Mouse (Mus musculus): ENCODE results near the gene Ccdc39. TPM values are rescaled to one million over a fixed set of nuclear protein-coding genes. Genes with fewer than 3 reads are reported as not detected.

Gene Ccdc39
- polyA plus RNA-seq, 1 experiment from 2014 or later, result 7.6 TPM

DNA sequence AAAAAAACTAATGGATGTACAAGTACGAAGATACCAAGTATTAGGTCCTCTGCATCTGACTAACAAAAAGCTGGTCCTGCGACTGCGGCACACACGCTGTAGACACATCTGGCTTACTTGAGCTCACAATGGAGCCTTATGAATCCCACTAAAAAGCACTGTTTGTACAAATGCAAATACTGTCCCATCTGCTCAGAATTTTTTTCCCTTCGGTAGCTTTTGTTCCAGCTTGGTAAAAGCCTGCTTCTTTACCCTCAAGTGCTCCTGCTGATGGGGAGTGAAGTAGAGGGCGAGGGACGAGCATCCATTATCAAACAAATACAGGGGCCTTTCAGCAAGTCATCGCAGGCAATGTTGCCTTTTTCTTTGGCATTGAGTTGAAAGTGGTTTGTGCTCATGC is 29.3 kb upstream of the Ccdc39 start:
- no peak for ATAC-seq (ENCODE audit: insufficient read depth, low FRiP score, low TSS enrichment)

DNA sequence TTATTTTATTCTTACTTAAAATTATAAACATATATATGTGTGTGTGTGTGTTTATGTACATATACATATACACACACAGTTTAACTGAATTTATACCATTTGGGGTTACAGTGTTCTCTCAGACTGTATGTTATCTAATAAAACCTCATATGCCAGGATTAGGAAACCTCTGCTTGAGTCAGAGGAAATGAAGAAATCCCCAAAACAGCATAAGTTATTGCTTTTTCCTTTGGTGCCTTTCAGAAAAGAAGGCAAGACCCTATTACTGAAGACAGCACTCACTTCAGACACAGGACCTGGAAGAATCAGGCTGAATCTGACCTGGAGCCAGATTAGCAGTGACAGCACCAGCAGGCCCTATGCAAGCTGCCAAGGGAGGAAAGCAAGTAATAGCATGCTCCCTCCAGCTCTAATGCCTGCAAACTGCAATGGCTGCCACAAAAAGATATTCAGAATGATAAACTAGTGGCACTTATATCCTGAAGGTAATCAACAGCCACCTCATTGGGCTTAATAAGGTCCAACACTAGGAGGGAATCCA is 20.0 kb upstream of the Ccdc39 start:
- H3K4me3 ChIP-seq (ENCODE audit: low read depth, low read length), result no peak overlapping the region
- H3K36me3 ChIP-seq (ENCODE audit: control insufficient read depth, insufficient read depth, low read length), result no peaks in the 10 kb centered on the region
- no peak overlapping the region for H3K9ac ChIP-seq (ENCODE audit: low read length)
- DNase-seq (ENCODE audit: low spot score), result no peak
- H3K27me3 ChIP-seq (ENCODE audit: control insufficient read depth, insufficient read depth, low read length), result no peaks in the 10 kb centered on the region
- no peak overlapping the region for H3K27ac ChIP-seq (ENCODE audit: low read depth, low read length)
- no peaks in the 10 kb centered on the region for H3K9me3 ChIP-seq (ENCODE audit: control insufficient read depth, low read length)
- no peaks in the 10 kb centered on the region for H3K4me1 ChIP-seq (ENCODE audit: control insufficient read depth, insufficient read depth, low read length)
- H3K4me2 ChIP-seq (ENCODE audit: low read depth), result no peak overlapping the region
- ATAC-seq (ENCODE audit: insufficient read depth, low FRiP score, low TSS enrichment), result no peak

More for the DNA sequence above, 29.3 kb upstream of the Ccdc39 start:
- 0 out of 2 replicates have a peak overlapping the region, but pooled peaks have one; percentile 23 for H3K27ac ChIP-seq (ENCODE audit: low read depth, low read length)
- H3K4me2 ChIP-seq (ENCODE audit: low read depth), result no peak overlapping the region
- no peak overlapping the region for H3K4me3 ChIP-seq (ENCODE audit: low read depth, low read length)
- no peak overlapping the region for H3K9ac ChIP-seq (ENCODE audit: low read length)
- H3K4me1 ChIP-seq (ENCODE audit: control insufficient read depth, insufficient read depth, low read length), result no peaks in the 10 kb centered on the region
- H3K9me3 ChIP-seq (ENCODE audit: control insufficient read depth, low read length), result no peaks in the 10 kb centered on the region
- whole genome bisulfite sequencing, result 56% methylated on average over 8 of the region's 8 CpGs
- H3K36me3 ChIP-seq (ENCODE audit: control insufficient read depth, insufficient read depth, low read length), result no peaks in the 10 kb centered on the region
- no peak for DNase-seq (ENCODE audit: low spot score)
- H3K27me3 ChIP-seq (ENCODE audit: control insufficient read depth, insufficient read depth, low read length), result no peaks in the 10 kb centered on the region

DNA sequence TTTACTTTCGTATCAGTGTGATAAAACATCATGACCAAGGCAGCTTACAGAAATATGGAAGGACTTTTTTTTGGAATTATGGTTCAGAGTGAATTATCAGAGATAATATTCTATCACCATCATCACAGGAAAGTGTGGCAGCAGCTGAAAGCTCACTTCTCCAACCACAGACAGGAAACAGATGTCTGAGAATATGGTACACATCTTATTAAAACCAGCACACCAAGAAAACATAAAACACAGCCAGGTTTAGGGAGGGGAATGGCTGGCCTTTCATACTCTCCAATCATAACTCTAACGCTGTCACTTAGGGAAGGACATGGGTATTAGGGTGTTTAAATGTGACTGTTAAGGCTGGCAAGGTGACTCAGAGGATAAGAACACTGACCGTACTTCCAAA is 14.8 kb upstream of the Ccdc39 start:
- DNase-seq (ENCODE audit: low spot score) (no peak), ATAC-seq (ENCODE audit: insufficient read depth, low FRiP score, low TSS enrichment) (no peak)
- Histone ChIP-seq H3K27me3 (ENCODE audit: control insufficient read depth, insufficient read depth, low read length) (no peaks in the 10 kb centered on the region), H3K9me3 (ENCODE audit: control insufficient read depth, low read length) (no peaks in the 10 kb centered on the region), H3K4me1 (ENCODE audit: control insufficient read depth, insufficient read depth, low read length) (no peaks in the 10 kb centered on the region), H3K27ac (ENCODE audit: low read depth, low read length) (no peak overlapping the region), H3K9ac (ENCODE audit: low read length) (no peak overlapping the region), H3K4me3 (ENCODE audit: low read depth, low read length) (no peak overlapping the region), H3K36me3 (ENCODE audit: control insufficient read depth, insufficient read depth, low read length) (no peaks in the 10 kb centered on the region), H3K4me2 (ENCODE audit: low read depth) (no peak overlapping the region)
- 86% methylated on average over 3 of the region's 3 CpGs for WGBS

DNA sequence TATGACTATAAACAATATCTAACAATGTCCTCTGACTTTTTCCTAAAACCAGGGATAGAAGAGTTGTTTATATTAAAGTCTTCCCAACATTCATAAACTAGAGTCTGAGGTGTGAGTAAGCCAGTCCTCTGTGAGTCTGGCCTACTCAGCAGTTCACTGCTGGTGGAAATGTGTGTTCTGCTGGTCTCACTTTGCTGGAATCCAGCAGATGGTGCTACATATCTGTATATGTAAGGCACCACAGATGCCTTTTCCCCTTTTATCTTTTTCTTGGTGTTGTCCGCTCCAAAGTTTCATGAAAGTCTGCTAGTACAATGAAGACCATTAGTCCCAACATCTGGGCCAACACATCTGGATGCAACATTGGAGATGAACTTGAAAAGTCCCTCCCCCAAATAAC is 9.0 kb upstream of the Ccdc39 start:
- 73% methylated on average over 1 of the region's 1 CpGs for WGBS
- Histone ChIP-seq H3K27me3 (ENCODE audit: control insufficient read depth, insufficient read depth, low read length) (no peaks in the 10 kb centered on the region), H3K9ac (ENCODE audit: low read length) (no peak overlapping the region), H3K4me2 (ENCODE audit: low read depth) (no peak overlapping the region), H3K27ac (ENCODE audit: low read depth, low read length) (no peak overlapping the region), H3K9me3 (ENCODE audit: control insufficient read depth, low read length) (no peaks in the 10 kb centered on the region), H3K36me3 (ENCODE audit: control insufficient read depth, insufficient read depth, low read length) (no peaks in the 10 kb centered on the region), H3K4me1 (ENCODE audit: control insufficient read depth, insufficient read depth, low read length) (no peaks in the 10 kb centered on the region), H3K4me3 (ENCODE audit: low read depth, low read length) (no peak overlapping the region)
- DNase-seq (ENCODE audit: low spot score) (no peak), ATAC-seq (ENCODE audit: insufficient read depth, low FRiP score, low TSS enrichment) (no peak)

DNA sequence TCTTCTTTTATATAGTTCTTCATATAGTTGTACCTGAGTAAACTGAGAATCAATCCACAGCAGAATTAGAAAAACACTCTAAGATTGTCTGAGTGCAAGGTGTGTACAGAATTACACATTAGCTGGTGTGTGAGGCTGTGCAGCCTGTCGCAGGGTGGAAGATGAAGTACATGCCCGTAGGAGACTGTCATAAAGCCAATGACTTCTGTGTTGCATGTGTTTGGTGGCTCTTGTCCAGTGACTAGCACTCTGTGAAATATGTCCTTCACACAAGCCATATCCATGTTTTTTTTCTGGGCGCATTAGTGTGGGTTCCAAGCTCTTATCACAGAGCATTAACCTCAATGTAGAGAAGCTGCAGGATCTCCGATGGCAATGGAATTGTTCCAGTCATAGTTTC is 6.7 kb upstream of the Ccdc39 start:
- WGBS, result 90% methylated on average over 4 of the region's 4 CpGs
- Histone ChIP-seq H3K9me3 (ENCODE audit: control insufficient read depth, low read length) (no peaks in the 10 kb centered on the region), H3K27ac (ENCODE audit: low read depth, low read length) (no peak overlapping the region), H3K4me2 (ENCODE audit: low read depth) (no peak overlapping the region), H3K4me3 (ENCODE audit: low read depth, low read length) (no peak overlapping the region), H3K9ac (ENCODE audit: low read length) (no peak overlapping the region), H3K36me3 (ENCODE audit: control insufficient read depth, insufficient read depth, low read length) (no peaks in the 10 kb centered on the region), H3K27me3 (ENCODE audit: control insufficient read depth, insufficient read depth, low read length) (no peaks in the 10 kb centered on the region), H3K4me1 (ENCODE audit: control insufficient read depth, insufficient read depth, low read length) (no peaks in the 10 kb centered on the region)
- no peak for DNase-seq (ENCODE audit: low spot score)
- no peak for ATAC-seq (ENCODE audit: insufficient read depth, low FRiP score, low TSS enrichment)

DNA sequence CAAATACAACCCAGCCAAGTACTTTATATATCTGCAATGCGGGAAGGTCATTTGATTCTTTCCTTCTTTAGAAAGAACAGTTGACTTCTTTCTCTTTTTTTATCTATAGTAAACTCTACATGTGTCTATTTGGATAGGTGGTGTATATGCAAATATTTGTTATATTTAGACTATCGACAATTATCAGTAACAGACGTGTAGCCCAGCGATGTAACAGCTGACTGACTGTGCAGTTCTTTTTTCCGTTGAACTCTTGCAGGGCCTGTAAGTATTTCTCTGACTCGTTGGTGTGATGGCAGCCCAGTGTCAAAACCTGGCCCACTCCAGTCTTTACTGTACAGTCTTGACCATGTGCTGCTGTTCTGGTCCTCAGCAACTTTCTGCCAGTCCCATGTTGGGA is 2.5 kb upstream of the Ccdc39 start:
- no peak for ATAC-seq (ENCODE audit: insufficient read depth, low FRiP score, low TSS enrichment)
- no peak overlapping the region for H3K9ac ChIP-seq (ENCODE audit: low read length)
- H3K4me3 ChIP-seq (ENCODE audit: low read depth, low read length), result no peak overlapping the region
- H3K4me1 ChIP-seq (ENCODE audit: control insufficient read depth, insufficient read depth, low read length), result no peaks in the 10 kb centered on the region
- no peaks in the 10 kb centered on the region for H3K27me3 ChIP-seq (ENCODE audit: control insufficient read depth, insufficient read depth, low read length)
- no peak for DNase-seq (ENCODE audit: low spot score)
- H3K27ac ChIP-seq (ENCODE audit: low read depth, low read length), result no peak overlapping the region
- no peaks in the 10 kb centered on the region for H3K36me3 ChIP-seq (ENCODE audit: control insufficient read depth, insufficient read depth, low read length)
- WGBS, result 85% methylated on average over 6 of the region's 6 CpGs
- no peaks in the 10 kb centered on the region for H3K9me3 ChIP-seq (ENCODE audit: control insufficient read depth, low read length)
- H3K4me2 ChIP-seq (ENCODE audit: low read depth), result no peak overlapping the region

DNA sequence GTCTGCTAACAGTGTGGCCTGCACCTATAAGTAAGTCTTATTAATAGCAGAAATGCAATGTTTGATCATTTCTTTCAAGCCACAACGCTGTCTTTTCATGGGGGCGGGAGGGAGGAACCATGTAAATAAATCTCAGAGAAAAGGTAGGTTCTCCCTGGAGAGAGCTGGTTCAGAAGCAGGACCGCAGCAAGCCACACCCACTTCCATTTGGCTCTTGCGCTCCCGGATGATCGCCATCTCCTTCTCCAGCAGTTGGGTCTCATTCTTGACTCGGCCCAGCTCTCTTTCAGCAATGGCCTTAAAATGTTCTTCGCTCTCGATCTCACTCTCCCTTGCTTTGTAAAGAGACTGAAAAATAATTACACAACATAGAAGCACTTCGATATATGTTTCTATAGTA is 5.2 kb downstream of the Ccdc39 start:
- DNase-seq (ENCODE audit: low spot score) (no peak), ATAC-seq (ENCODE audit: insufficient read depth, low FRiP score, low TSS enrichment) (no peak)
- 66% methylated on average over 10 of the region's 10 CpGs for WGBS
- no peak overlapping the region for H3K4me3 ChIP-seq (ENCODE audit: low read depth, low read length)
- no peak overlapping the region for H3K9ac ChIP-seq (ENCODE audit: low read length)
- H3K4me1 ChIP-seq (ENCODE audit: control insufficient read depth, insufficient read depth, low read length), result no peaks in the 10 kb centered on the region
- H3K4me2 ChIP-seq (ENCODE audit: low read depth), result no peak overlapping the region
- H3K27ac ChIP-seq (ENCODE audit: low read depth, low read length), result no peak overlapping the region
- no peaks in the 10 kb centered on the region for H3K27me3 ChIP-seq (ENCODE audit: control insufficient read depth, insufficient read depth, low read length)
- H3K9me3 ChIP-seq (ENCODE audit: control insufficient read depth, low read length), result no peaks in the 10 kb centered on the region
- H3K36me3 ChIP-seq (ENCODE audit: control insufficient read depth, insufficient read depth, low read length), result no peaks in the 10 kb centered on the region

DNA sequence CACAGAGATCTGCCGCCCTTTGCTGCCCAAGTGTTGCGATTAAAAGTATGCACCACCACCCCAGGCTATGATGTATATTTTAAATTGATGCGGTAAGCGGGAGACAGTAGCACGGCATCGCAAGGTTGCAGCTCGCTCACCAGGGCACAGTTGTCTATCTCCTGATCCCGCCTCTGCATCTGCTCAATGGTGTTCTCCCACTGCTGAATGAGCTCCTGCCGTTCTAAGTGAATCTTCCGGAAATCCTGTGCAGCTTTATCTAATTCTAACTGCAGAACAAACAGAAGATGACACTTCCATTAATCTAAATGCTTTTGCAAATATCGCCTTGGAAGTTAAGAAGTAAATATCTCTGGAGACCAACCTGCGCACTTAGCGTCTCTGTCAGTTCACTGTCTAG is 7.5 kb downstream of the Ccdc39 start:
- Histone ChIP-seq H3K27ac (ENCODE audit: low read depth, low read length) (no peak overlapping the region), H3K9ac (ENCODE audit: low read length) (no peak overlapping the region), H3K36me3 (ENCODE audit: control insufficient read depth, insufficient read depth, low read length) (no peaks in the 10 kb centered on the region), H3K27me3 (ENCODE audit: control insufficient read depth, insufficient read depth, low read length) (no peaks in the 10 kb centered on the region), H3K9me3 (ENCODE audit: control insufficient read depth, low read length) (no peaks in the 10 kb centered on the region), H3K4me2 (ENCODE audit: low read depth) (no peak overlapping the region), H3K4me1 (ENCODE audit: control insufficient read depth, insufficient read depth, low read length) (no peaks in the 10 kb centered on the region), H3K4me3 (ENCODE audit: low read depth, low read length) (no peak overlapping the region)
- DNase-seq (ENCODE audit: low spot score), result no peak
- no peak for ATAC-seq (ENCODE audit: insufficient read depth, low FRiP score, low TSS enrichment)
- 95% methylated on average over 13 of the region's 13 CpGs for WGBS

DNA sequence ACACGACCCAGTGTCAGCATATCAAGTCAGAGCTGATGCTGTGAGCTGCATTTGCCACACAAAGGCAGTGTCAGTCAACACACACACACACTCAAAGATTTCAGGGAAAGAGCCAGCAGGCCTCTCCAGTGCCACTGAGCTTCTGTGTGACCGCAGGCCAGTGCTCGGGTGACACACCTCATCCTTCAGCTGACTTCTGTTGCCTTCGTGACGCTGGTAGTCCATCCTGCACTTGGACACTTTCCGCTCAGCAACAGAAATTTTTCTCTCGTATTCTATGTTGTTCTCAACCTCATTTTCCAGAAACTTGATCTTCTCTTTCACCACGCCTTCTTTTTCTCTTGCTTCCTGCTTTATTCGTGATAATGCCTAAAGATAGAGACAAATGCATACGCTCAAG is 11.8 kb downstream of the Ccdc39 start:
- H3K4me2 ChIP-seq (ENCODE audit: low read depth), result no peak overlapping the region
- H3K27me3 ChIP-seq (ENCODE audit: control insufficient read depth, insufficient read depth, low read length), result no peaks in the 10 kb centered on the region
- H3K4me1 ChIP-seq (ENCODE audit: control insufficient read depth, insufficient read depth, low read length), result no peaks in the 10 kb centered on the region
- H3K9me3 ChIP-seq (ENCODE audit: control insufficient read depth, low read length), result no peaks in the 10 kb centered on the region
- no peak for ATAC-seq (ENCODE audit: insufficient read depth, low FRiP score, low TSS enrichment)
- no peak overlapping the region for H3K4me3 ChIP-seq (ENCODE audit: low read depth, low read length)
- no peak overlapping the region for H3K27ac ChIP-seq (ENCODE audit: low read depth, low read length)
- DNase-seq (ENCODE audit: low spot score), result no peak
- H3K36me3 ChIP-seq (ENCODE audit: control insufficient read depth, insufficient read depth, low read length), result no peaks in the 10 kb centered on the region
- H3K9ac ChIP-seq (ENCODE audit: low read length), result no peak overlapping the region
- 87% methylated on average over 10 of the region's 10 CpGs for WGBS

All from neural tube, embryonic 11.5 days (tissue).